In the genomic region with DNA sequence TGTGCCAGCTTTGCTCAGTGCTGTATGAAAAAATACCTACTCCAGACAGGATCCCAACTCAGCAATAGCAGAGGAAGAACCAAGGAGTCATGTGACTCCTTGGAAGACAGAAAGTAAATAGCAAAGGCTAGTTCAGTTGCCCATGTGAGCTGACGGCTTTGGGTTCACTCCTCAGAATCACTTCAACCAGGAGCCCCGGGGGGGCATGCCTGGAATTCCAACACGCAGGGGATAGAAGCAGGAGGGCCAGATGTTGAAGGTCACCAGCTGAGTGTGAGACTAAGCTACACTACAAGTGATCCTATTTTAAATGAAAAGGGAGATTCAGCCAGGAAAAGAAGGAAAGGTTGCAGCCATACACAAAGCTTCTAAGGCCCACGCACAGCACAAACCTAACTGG, we compare ENCODE assay signal across 13 mouse cellular contexts.
"Had no signal": no experiment of that assay in that cellular context is flagged by ENCODE, and none has a peak within 500 bp of the region (broad histone marks: within the 10 kb centered on the region; RNA-seq: fewer than 3 reads in every experiment).

No protein-coding gene starts in this region.

- H3K9me3 ChIP-seq: limb, embryonic 13.5 days; midbrain, embryonic 13.5 days; neural tube, embryonic 15.5 days had no signal

- H3K4me1 ChIP-seq: limb, embryonic 13.5 days had no signal

- H3K4me3 ChIP-seq: limb, embryonic 13.5 days; midbrain, embryonic 13.5 days; neural tube, embryonic 15.5 days had no signal

- DNase-seq: kidney, adult 2 months; kidney, postnatal 4 days; left cerebral cortex, postnatal 4 days; lung, adult 18-20 months; right cerebral cortex, adult 18-20 months; right cerebral cortex, postnatal 25 days; thymus, postnatal 14 days had no signal

- H3K4me2 ChIP-seq: limb, embryonic 13.5 days; midbrain, embryonic 13.5 days; neural tube, embryonic 15.5 days had no signal

- H3K27ac ChIP-seq: kidney, postnatal 0 days; limb, embryonic 13.5 days; liver, embryonic 14.5 days; midbrain, embryonic 13.5 days; neural tube, embryonic 15.5 days; stomach, postnatal 0 days had no signal

- H3K36me3 ChIP-seq: limb, embryonic 13.5 days; midbrain, embryonic 13.5 days; neural tube, embryonic 15.5 days had no signal

- ATAC-seq: midbrain, embryonic 13.5 days had no signal

- H3K9ac ChIP-seq: limb, embryonic 13.5 days; liver, embryonic 14.5 days; midbrain, embryonic 13.5 days; neural tube, embryonic 15.5 days had no signal

- H3K27me3 ChIP-seq: limb, embryonic 13.5 days; midbrain, embryonic 13.5 days; neural tube, embryonic 15.5 days had no signal
